Mouse (Mus musculus): ENCODE measurements around the gene Ehd2. TPM values are rescaled to one million over a fixed set of nuclear protein-coding genes. Genes with fewer than 3 reads are reported as not detected.

Ehd2 gene
- polyA plus RNA-seq, 1 experiment = 1.2 TPM

- Histone ChIP-seq H3K4me3 (ENCODE audit: insufficient read depth, low read length) (no peak overlapping the region), H3K27ac (ENCODE audit: insufficient read depth, low read depth, low read length) (no peak overlapping the region), H3K4me1 (ENCODE audit: control insufficient read depth, insufficient read depth, low read length) (no peaks in the 10 kb centered on the region)
- TF ChIP-seq CTCF (IDR thresholded peaks at IDR 0.05; ENCODE audit: low read depth, low read length) (no peak), POLR2A (IDR thresholded peaks at IDR 0.05; ENCODE audit: borderline replicate concordance, low read depth, low read length) (no peak)
These were observed 12.9 kb upstream of the Ehd2 start for GRCm38 (mm10) chr7:15980246-15980645.

- Histone ChIP-seq H3K4me1 (ENCODE audit: control insufficient read depth, insufficient read depth, low read length) (no peaks in the 10 kb centered on the region), H3K27ac (ENCODE audit: insufficient read depth, low read depth, low read length) (no peak overlapping the region), H3K4me3 (ENCODE audit: insufficient read depth, low read length) (no peak overlapping the region)
- TF ChIP-seq POLR2A (IDR thresholded peaks at IDR 0.05; ENCODE audit: borderline replicate concordance, low read depth, low read length) (no peak), CTCF (IDR thresholded peaks at IDR 0.05; ENCODE audit: low read depth, low read length) (peak; percentile 57)
These were observed 8.5 kb upstream of the Ehd2 start for GRCm38 (mm10) chr7:15975904-15976303.

- Histone ChIP-seq H3K4me1 (ENCODE audit: control insufficient read depth, insufficient read depth, low read length) (no peaks in the 10 kb centered on the region), H3K4me3 (ENCODE audit: insufficient read depth, low read length) (no peak overlapping the region), H3K27ac (ENCODE audit: insufficient read depth, low read depth, low read length) (no peak overlapping the region)
- TF ChIP-seq CTCF (IDR thresholded peaks at IDR 0.05; ENCODE audit: low read depth, low read length) = no peak
- no peak for TF ChIP-seq POLR2A (IDR thresholded peaks at IDR 0.05; ENCODE audit: borderline replicate concordance, low read depth, low read length)
These were observed 8.1 kb upstream of the Ehd2 start for GRCm38 (mm10) chr7:15975451-15975850.

- TF ChIP-seq CTCF (IDR thresholded peaks at IDR 0.05; ENCODE audit: low read depth, low read length) = peak; percentile 90
- no peak for TF ChIP-seq POLR2A (IDR thresholded peaks at IDR 0.05; ENCODE audit: borderline replicate concordance, low read depth, low read length)
- Histone ChIP-seq H3K27ac (ENCODE audit: insufficient read depth, low read depth, low read length) (no peak overlapping the region), H3K4me1 (ENCODE audit: control insufficient read depth, insufficient read depth, low read length) (no peaks in the 10 kb centered on the region), H3K4me3 (ENCODE audit: insufficient read depth, low read length) (no peak overlapping the region)
These were observed 7.3 kb upstream of the Ehd2 start for GRCm38 (mm10) chr7:15974712-15975111.

GRCm38 (mm10) chr7:15972247-15972646 lies 4.9 kb upstream of the Ehd2 start:
- Histone ChIP-seq H3K4me3 (ENCODE audit: insufficient read depth, low read length) (no peak overlapping the region), H3K4me1 (ENCODE audit: control insufficient read depth, insufficient read depth, low read length) (no peaks in the 10 kb centered on the region), H3K27ac (ENCODE audit: insufficient read depth, low read depth, low read length) (no peak overlapping the region)
- TF ChIP-seq POLR2A (IDR thresholded peaks at IDR 0.05; ENCODE audit: borderline replicate concordance, low read depth, low read length) (no peak), CTCF (IDR thresholded peaks at IDR 0.05; ENCODE audit: low read depth, low read length) (no peak)

GRCm38 (mm10) chr7:15969674-15970073 lies 2.3 kb upstream of the Ehd2 start:
- Histone ChIP-seq H3K4me3 (ENCODE audit: insufficient read depth, low read length) (no peak overlapping the region), H3K27ac (ENCODE audit: insufficient read depth, low read depth, low read length) (no peak overlapping the region), H3K4me1 (ENCODE audit: control insufficient read depth, insufficient read depth, low read length) (peaks cover 1% of the 10 kb centered on the region; the same call in 1 of the 2 replicates)
- no peak for TF ChIP-seq CTCF (IDR thresholded peaks at IDR 0.05; ENCODE audit: low read depth, low read length)
- no peak for TF ChIP-seq POLR2A (IDR thresholded peaks at IDR 0.05; ENCODE audit: borderline replicate concordance, low read depth, low read length)

GRCm38 (mm10) chr7:15968322-15968721 lies 955 bp upstream of the Ehd2 start:
- H3K4me3 ChIP-seq (ENCODE audit: insufficient read depth, low read length) = no peak overlapping the region
- peaks cover 3% of the 10 kb centered on the region; the same call in 1 of the 2 replicates for H3K4me1 ChIP-seq (ENCODE audit: control insufficient read depth, insufficient read depth, low read length)
- no peak overlapping the region for H3K27ac ChIP-seq (ENCODE audit: insufficient read depth, low read depth, low read length)
- TF ChIP-seq CTCF (IDR thresholded peaks at IDR 0.05; ENCODE audit: low read depth, low read length) (no peak), POLR2A (IDR thresholded peaks at IDR 0.05; ENCODE audit: borderline replicate concordance, low read depth, low read length) (no peak)

GRCm38 (mm10) chr7:15966489-15966888 lies 878 bp downstream of the Ehd2 start:
- Histone ChIP-seq H3K4me3 (ENCODE audit: insufficient read depth, low read length) (no peak overlapping the region), H3K4me1 (ENCODE audit: control insufficient read depth, insufficient read depth, low read length) (peaks cover 3% of the 10 kb centered on the region; the same call in 1 of the 2 replicates), H3K27ac (ENCODE audit: insufficient read depth, low read depth, low read length) (no peak overlapping the region)
- no peak for TF ChIP-seq CTCF (IDR thresholded peaks at IDR 0.05; ENCODE audit: low read depth, low read length)
- TF ChIP-seq POLR2A (IDR thresholded peaks at IDR 0.05; ENCODE audit: borderline replicate concordance, low read depth, low read length) = no peak

GRCm38 (mm10) chr7:15963798-15964652 lies 3.3 kb downstream of the Ehd2 start:
- Histone ChIP-seq H3K27ac (ENCODE audit: insufficient read depth, low read depth, low read length) (no peak overlapping the region), H3K4me1 (ENCODE audit: control insufficient read depth, insufficient read depth, low read length) (peaks cover 3% of the 10 kb centered on the region; the same call in 1 of the 2 replicates), H3K4me3 (ENCODE audit: insufficient read depth, low read length) (no peak overlapping the region)
- TF ChIP-seq POLR2A (IDR thresholded peaks at IDR 0.05; ENCODE audit: borderline replicate concordance, low read depth, low read length) (no peak), CTCF (IDR thresholded peaks at IDR 0.05; ENCODE audit: low read depth, low read length) (no peak)

Data from bone marrow macrophage, adult 2 months (primary cell).